ENCODE assay signal across 8 mouse cellular contexts in genomic region chr5:124482966-124483654, GRCm38 (mm10). TPM values are rescaled to one million over a fixed set of nuclear protein-coding genes. Genes with fewer than 3 reads are reported as not detected.
A peak's percentile ranks its signal among the peaks of the same experiment; 100 is the strongest.
DNase-seq lines count a peak whose midpoint lies in the region; ATAC-seq and TF ChIP-seq lines count a peak whose summit lies in the region.

Gene Snrnp35, plus strand, starts transcription at chr5:124483134.

- peak within 1 kb of the TSS; percentile 99 for H3K27ac ChIP-seq in forebrain, embryonic 14.5 days (ENCODE audit: low read depth, low read length)

- no peak for TF ChIP-seq CTCF in lung, adult 2 months (IDR thresholded peaks at IDR 0.05; ENCODE audit: insufficient read depth, low read length)

- H3K9ac ChIP-seq in forebrain, embryonic 14.5 days (ENCODE audit: low read length): peak within 1 kb of the TSS; percentile 77

- peak; percentile 79; the same call in 1 of the 2 replicates for TF ChIP-seq POLR2A in lung, adult 2 months (IDR thresholded peaks at IDR 0.05; ENCODE audit: borderline replicate concordance, extremely low read depth, low read depth, low read length)

- intact Hi-C loops in heart, postnatal 14 days (cut with DNase I): loop anchor here (2.0 kb wide), 1 partner anchor 44 kb away; the partner anchor contains the start of gene Kmt5a

- H3K4me2 ChIP-seq in forebrain, embryonic 14.5 days (ENCODE audit: low read length): peak within 1 kb of the TSS; percentile 73

- ATAC-seq in forebrain, embryonic 14.5 days: peak; percentile 92
- ATAC-seq in neutrophil, adult 5-6 weeks (ENCODE audit: extremely low read depth, insufficient number of reproducible peaks, low FRiP score, poor library complexity, severe bottlenecking): peak; percentile 61

- peak; percentile 90 for DNase-seq in ES-CJ7 (ENCODE audit: low read depth, low spot score)
- peak; percentile 86 for DNase-seq in cerebellum, adult 11 months
- DNase-seq in forebrain, embryonic 14.5 days (ENCODE audit: low spot score): peak; percentile 91
- peak; percentile 94 to 96 for DNase-seq in heart, postnatal 14 days
- peak; percentile 87 for DNase-seq in layer of hippocampus, adult 11-12 months (ENCODE audit: low spot score)
- peak; percentile 94 for DNase-seq in lung, adult 2 months
- DNase-seq in thymus, adult 18-20 months: peak; percentile 80 to 89

- H3K9me3 ChIP-seq in forebrain, embryonic 14.5 days (replicated peaks; ENCODE audit: control insufficient read depth, low read length): no peaks in the 10 kb centered on the region

- peaks cover 13% of the 10 kb centered on the region for H3K4me1 ChIP-seq in forebrain, embryonic 14.5 days (ENCODE audit: control insufficient read depth, insufficient read depth, low read length)
- H3K4me1 ChIP-seq in lung, adult 2 months (ENCODE audit: control insufficient read depth, insufficient read depth, low read length): peaks cover 2% of the 10 kb centered on the region; the same call in 1 of the 2 replicates

- H3K4me3 ChIP-seq in forebrain, embryonic 14.5 days (ENCODE audit: low read depth, low read length): peak within 1 kb of the TSS; percentile 65
- peak within 1 kb of the TSS; percentile 86 for H3K4me3 ChIP-seq in lung, adult 2 months (replicated peaks; ENCODE audit: extremely low read depth, low read depth, low read length)

- H3K27me3 ChIP-seq in forebrain, embryonic 14.5 days (replicated peaks; ENCODE audit: control insufficient read depth, insufficient read depth, low read length): no peaks in the 10 kb centered on the region

- under 1% methylated on average over 48 of the region's 48 CpGs for WGBS in forebrain, embryonic 14.5 days
- under 1% methylated on average over 48 of the region's 48 CpGs for WGBS in lung, adult 2 months

- H3K36me3 ChIP-seq in forebrain, embryonic 14.5 days (ENCODE audit: control insufficient read depth, insufficient read depth, low read length): no peaks in the 10 kb centered on the region

RNA-seq across cellular contexts. Expression of gene Snrnp35, which starts in this region (rescaled TPM):
- polyA plus RNA-seq in forebrain, embryonic 14.5 days (2014; fragmentation: Nextera tagmentation; extraction: Ambion mirVana): 14.3 and 14.7 TPM in 2 replicates
- 10 to 100 TPM in 1 of 2 experiments, 1 to 10 TPM in 1; 9.6 to 13.1 TPM for total RNA-seq in heart, postnatal 14 days (2021)
- 3.0 and 4.8 TPM in 2 replicates for polyA plus RNA-seq in lung, adult 2 months (2012; rRNA removed)
- total RNA-seq in neutrophil, adult 5-6 weeks (2017): 4.7 and 9.3 TPM in 2 replicates

Comparison
In these comparisons a context has a peak if more than half of its experiments do, and no peak if none do; other contexts are left out.
1. Peak in every context shown above with its lines: DNase-seq, ATAC-seq, H3K4me3 ChIP-seq and H3K27ac ChIP-seq.